16 mouse cellular contexts compared by ENCODE assay signal in genomic region chr2:12380233-12380632, GRCm38 (mm10). TPM values are rescaled to one million over a fixed set of nuclear protein-coding genes. Genes with fewer than 3 reads are reported as not detected.
DNase-seq lines count a peak whose midpoint lies in the region; ATAC-seq and TF ChIP-seq lines count a peak whose summit lies in the region.
"Had no signal": no experiment of that assay in that cellular context is flagged by ENCODE, and none has a peak within 500 bp of the region (broad histone marks: within the 10 kb centered on the region; RNA-seq: fewer than 3 reads in every experiment).

No protein-coding gene starts in this region.

- no peaks in the 10 kb centered on the region for H3K9me3 ChIP-seq in intestine, embryonic 16.5 days (ENCODE audit: control insufficient read depth, low read length)
- no peaks in the 10 kb centered on the region for H3K9me3 ChIP-seq in intestine, embryonic 15.5 days
- no peaks in the 10 kb centered on the region for H3K9me3 ChIP-seq in embryonic facial prominence, embryonic 11.5 days (replicated peaks; ENCODE audit: control insufficient read depth, low read length)
- H3K9me3 ChIP-seq in limb, embryonic 10.5 days (replicated peaks) = no peaks in the 10 kb centered on the region
- H3K9me3 ChIP-seq: liver, embryonic 15.5 days had no signal

- H3K4me1 ChIP-seq in intestine, embryonic 16.5 days (ENCODE audit: control insufficient read depth, insufficient read depth, low read length) = peaks cover 4% of the 10 kb centered on the region; the same call in 1 of the 2 replicates
- H3K4me1 ChIP-seq in intestine, embryonic 15.5 days (replicated peaks) = no peaks in the 10 kb centered on the region
- H3K4me1 ChIP-seq in embryonic facial prominence, embryonic 11.5 days (ENCODE audit: control insufficient read depth, insufficient read depth, low read length) = no peaks in the 10 kb centered on the region
- peaks cover 7% of the 10 kb centered on the region for H3K4me1 ChIP-seq in limb, embryonic 10.5 days
- H3K4me1 ChIP-seq in cerebellum, adult 2 months (ENCODE audit: control insufficient read depth, insufficient read depth, low read length) = no peaks in the 10 kb centered on the region

- no peaks in the 10 kb centered on the region for H3K27me3 ChIP-seq in intestine, embryonic 16.5 days (replicated peaks; ENCODE audit: control insufficient read depth, insufficient read depth, low read length)
- H3K27me3 ChIP-seq in intestine, embryonic 15.5 days (replicated peaks) = no peaks in the 10 kb centered on the region
- H3K27me3 ChIP-seq in embryonic facial prominence, embryonic 11.5 days (ENCODE audit: control insufficient read depth, insufficient read depth, low read length) = no peaks in the 10 kb centered on the region
- H3K27me3 ChIP-seq in limb, embryonic 10.5 days (ENCODE audit: low read depth, poor library complexity, severe bottlenecking) = no peaks in the 10 kb centered on the region
- H3K27me3 ChIP-seq in cerebellum, adult 2 months (ENCODE audit: control insufficient read depth, insufficient read depth, low read length) = no peaks in the 10 kb centered on the region
- H3K27me3 ChIP-seq: liver, embryonic 15.5 days had no signal

- no peak for TF ChIP-seq POLR2A in cerebellum, adult 2 months (IDR thresholded peaks at IDR 0.05; ENCODE audit: borderline replicate concordance, insufficient read depth, low read length)

- DNase-seq in embryonic facial prominence, embryonic 11.5 days (ENCODE audit: low spot score) = peak; percentile 22
- DNase-seq in limb, embryonic 10.5 days (ENCODE audit: low spot score) = no peak
- DNase-seq in lung, postnatal 36 days = peak; percentile 43
- no peak for DNase-seq in adrenal gland, adult 18-20 months (ENCODE audit: low spot score in 2 of 2)
- DNase-seq in cerebellum, adult 2 months = no peak
- DNase-seq: adrenal gland, adult 8-10 months; cerebellum, adult 18-20 months; forebrain, postnatal 0 days; gastrocnemius, postnatal 25 days; layer of hippocampus, postnatal 36 days; left cerebral cortex, postnatal 4 days had no signal

- 0 out of 2 replicates have a peak, but pooled peaks cover 2% of the 10 kb centered on the region for H3K36me3 ChIP-seq in intestine, embryonic 16.5 days (ENCODE audit: control insufficient read depth, insufficient read depth, low read length)
- H3K36me3 ChIP-seq in intestine, embryonic 15.5 days = no peaks in the 10 kb centered on the region
- no peaks in the 10 kb centered on the region for H3K36me3 ChIP-seq in embryonic facial prominence, embryonic 11.5 days (replicated peaks; ENCODE audit: control insufficient read depth, insufficient read depth, low read depth, low read length)
- peaks cover 8% of the 10 kb centered on the region for H3K36me3 ChIP-seq in limb, embryonic 10.5 days

- no peak for TF ChIP-seq CTCF in cerebellum, adult 2 months (IDR thresholded peaks at IDR 0.05; ENCODE audit: borderline replicate concordance, insufficient read depth, low read depth, low read length)

- no peak overlapping the region for H3K9ac ChIP-seq in intestine, embryonic 16.5 days (ENCODE audit: low read depth, low read length)
- H3K9ac ChIP-seq in intestine, embryonic 15.5 days = no peak overlapping the region
- H3K9ac ChIP-seq in embryonic facial prominence, embryonic 11.5 days (replicated peaks; ENCODE audit: low read length) = no peak overlapping the region
- H3K9ac ChIP-seq: forebrain, postnatal 0 days; liver, embryonic 15.5 days had no signal

- no peak overlapping the region for H3K4me3 ChIP-seq in intestine, embryonic 16.5 days (ENCODE audit: low read length)
- H3K4me3 ChIP-seq in intestine, embryonic 15.5 days (replicated peaks) = no peak overlapping the region
- H3K4me3 ChIP-seq in embryonic facial prominence, embryonic 11.5 days (ENCODE audit: low read depth, low read length) = no peak overlapping the region
- no peak overlapping the region for H3K4me3 ChIP-seq in limb, embryonic 10.5 days
- H3K4me3 ChIP-seq in cerebellum, adult 2 months (replicated peaks; ENCODE audit: insufficient read depth, low read depth, low read length) = no peak overlapping the region
- H3K4me3 ChIP-seq: erythroblast, embryonic 14.5 days; liver, embryonic 15.5 days had no signal

- peak; percentile 68 for ATAC-seq in intestine, embryonic 16.5 days
- no peak for ATAC-seq in intestine, embryonic 15.5 days
- peak; percentile 67 for ATAC-seq in embryonic facial prominence, embryonic 11.5 days (replicated peaks; ENCODE audit: insufficient number of reproducible peaks, low FRiP score, low TSS enrichment, low read depth)
- ATAC-seq in activated CD4-positive, CD25-positive, alpha-beta regulatory T cell, adult 4 months = no peak
- ATAC-seq: forebrain, postnatal 0 days had no signal

- 33% methylated on average over 2 of the region's 2 CpGs for WGBS in intestine, embryonic 16.5 days
- WGBS in intestine, embryonic 15.5 days = 28% methylated on average over 2 of the region's 2 CpGs
- 34% methylated on average over 2 of the region's 2 CpGs for WGBS in embryonic facial prominence, embryonic 11.5 days
- 86% methylated on average over 2 of the region's 2 CpGs for WGBS in limb, embryonic 10.5 days
- WGBS in cerebellum, adult 2 months = 52% methylated on average over 2 of the region's 2 CpGs

- no peak overlapping the region for H3K27ac ChIP-seq in intestine, embryonic 16.5 days (ENCODE audit: low read length)
- H3K27ac ChIP-seq in intestine, embryonic 15.5 days = no peak overlapping the region
- H3K27ac ChIP-seq in embryonic facial prominence, embryonic 11.5 days (replicated peaks; ENCODE audit: low read depth, low read length) = no peak overlapping the region
- H3K27ac ChIP-seq in limb, embryonic 10.5 days = peak overlapping the region; percentile 66
- H3K27ac ChIP-seq in cerebellum, adult 2 months (ENCODE audit: insufficient read depth, low read length) = no peak overlapping the region
- H3K27ac ChIP-seq: liver, embryonic 15.5 days had no signal

- H3K4me2 ChIP-seq in intestine, embryonic 16.5 days (ENCODE audit: low read depth, low read length) = no peak overlapping the region
- no peak overlapping the region for H3K4me2 ChIP-seq in intestine, embryonic 15.5 days (replicated peaks)
- H3K4me2 ChIP-seq in embryonic facial prominence, embryonic 11.5 days (ENCODE audit: low read depth, low read length) = no peak overlapping the region
- H3K4me2 ChIP-seq: liver, embryonic 15.5 days had no signal

RNA-seq across cellular contexts. Expression of gene Mindy3, which starts 39.0 kb away (rescaled TPM):
- polyA plus RNA-seq in intestine, embryonic 16.5 days (2015; fragmentation: Nextera tagmentation; extraction: Ambion mirVana) = 21.6 and 22.2 TPM in 2 replicates
- 20.7 and 25.0 TPM in 2 replicates for polyA plus RNA-seq in intestine, embryonic 15.5 days (2015; fragmentation: Nextera tagmentation; extraction: Ambion mirVana)
- 34.0 and 37.4 TPM in 2 replicates for polyA plus RNA-seq in embryonic facial prominence, embryonic 11.5 days (2014; fragmentation: Nextera tagmentation; extraction: Ambion mirVana)
- polyA plus RNA-seq in limb, embryonic 10.5 days (2016; fragmentation: Nextera tagmentation; extraction: Ambion mirVana) = 24.6 and 25.9 TPM in 2 replicates
- total RNA-seq in adrenal gland, adult 18-20 months (2021) = 10 to 100 TPM; 38.8 to 50.6 TPM
- polyA plus RNA-seq in cerebellum, adult 2 months (2012; rRNA removed) = 52.6 and 61.3 TPM in 2 replicates
- 10 to 100 TPM; 37.0 to 41.9 TPM for polyA plus RNA-seq in activated CD4-positive, CD25-positive, alpha-beta regulatory T cell, adult 4 months (2017; shearing (Covaris generic))

Comparison
In these comparisons a context has a peak if more than half of its experiments do, and no peak if none do; other contexts are left out.
1. ATAC-seq: peak in intestine, embryonic 16.5 days (single experiment) and embryonic facial prominence, embryonic 11.5 days (single experiment); none in intestine, embryonic 15.5 days (single experiment) and activated CD4-positive, CD25-positive, alpha-beta regulatory T cell, adult 4 months (single experiment).
2. DNase-seq: peak in embryonic facial prominence, embryonic 11.5 days (single experiment) and lung, postnatal 36 days (single experiment); none in limb, embryonic 10.5 days (single experiment), adrenal gland, adult 18-20 months (0 of 2) and cerebellum, adult 2 months (0 of 2).